Mouse (Mus musculus) fibroblast of lung, adult 2 months (primary cell): Measurements from ENCODE around the gene Satb1.

Source experiments
- DNase-seq: peaks from one replicate; pipeline ENCODE4 v3.0.0-alpha.2; 2011; ENCODE audit warnings: low read depth

Satb1 gene

GRCm38 (mm10) chr17:51775070-51775881 is 57.8 kb downstream of the Satb1 start:
- no peak for DNase-seq

- DNase-seq, result no peak
Measured at GRCm38 (mm10) chr17:51763600-51763999, 69.5 kb downstream of the Satb1 start.

- DNase-seq, result no peak
Measured at GRCm38 (mm10) chr17:51762503-51762902, 70.6 kb downstream of the Satb1 start.

GRCm38 (mm10) chr17:51760997-51761655 is 72.0 kb downstream of the Satb1 start:
- DNase-seq, result no peak

DNA sequence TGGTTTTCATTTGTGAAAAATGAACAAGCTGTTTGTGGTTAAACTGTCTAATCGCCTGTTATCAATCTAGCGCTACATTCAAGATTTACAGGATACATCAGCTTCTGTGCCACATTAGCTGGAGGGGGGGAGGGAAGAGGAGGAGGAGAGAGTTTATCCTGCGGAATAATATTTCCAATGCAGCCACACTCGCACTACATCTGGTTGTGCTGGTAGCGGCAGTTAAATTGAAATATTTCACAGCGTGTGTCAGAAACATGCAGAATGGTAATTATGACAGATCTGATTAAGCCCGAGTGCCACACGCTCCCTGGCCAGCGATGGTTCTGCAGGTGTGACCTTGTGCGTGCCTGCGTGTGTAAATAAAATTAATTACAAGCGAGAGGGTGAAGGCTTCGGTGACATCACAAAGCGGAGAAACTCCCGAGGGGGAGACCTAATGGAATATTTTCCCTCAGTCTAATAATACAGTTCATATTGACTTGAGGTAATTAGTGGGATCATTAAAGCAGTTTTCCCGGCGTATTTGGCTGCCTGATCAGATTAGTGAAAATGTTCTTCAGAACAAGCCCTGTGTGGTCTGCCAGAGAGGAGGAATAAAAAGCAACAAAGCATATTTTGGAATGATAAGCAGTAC is 72.7 kb downstream of the Satb1 start:
- no peak for DNase-seq

DNA sequence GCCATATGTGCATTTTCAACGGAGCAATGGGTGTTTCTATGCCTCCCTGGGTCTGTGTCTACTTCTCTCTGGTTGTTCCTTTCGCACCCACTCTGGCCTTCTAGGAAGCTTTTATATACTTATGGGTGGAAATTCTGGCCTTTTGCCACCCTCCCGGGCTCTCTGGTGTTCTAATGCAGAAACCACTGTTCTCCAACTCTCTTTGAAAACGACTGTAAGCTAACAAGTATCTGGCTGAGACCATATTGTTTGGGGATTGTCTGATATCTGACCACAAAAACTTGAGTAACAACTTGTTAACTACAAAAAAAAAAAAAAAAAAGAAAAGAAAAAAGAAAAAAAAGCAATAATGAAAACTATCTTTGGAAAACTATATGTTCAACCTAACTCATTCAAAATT is 73.6 kb downstream of the Satb1 start:
- no peak for DNase-seq

- no peak for DNase-seq
Measured at GRCm38 (mm10) chr17:51752142-51752541, 80.9 kb downstream of the Satb1 start.

- DNase-seq, result no peak
Measured at GRCm38 (mm10) chr17:51747204-51747603, 85.9 kb downstream of the Satb1 start.

DNA sequence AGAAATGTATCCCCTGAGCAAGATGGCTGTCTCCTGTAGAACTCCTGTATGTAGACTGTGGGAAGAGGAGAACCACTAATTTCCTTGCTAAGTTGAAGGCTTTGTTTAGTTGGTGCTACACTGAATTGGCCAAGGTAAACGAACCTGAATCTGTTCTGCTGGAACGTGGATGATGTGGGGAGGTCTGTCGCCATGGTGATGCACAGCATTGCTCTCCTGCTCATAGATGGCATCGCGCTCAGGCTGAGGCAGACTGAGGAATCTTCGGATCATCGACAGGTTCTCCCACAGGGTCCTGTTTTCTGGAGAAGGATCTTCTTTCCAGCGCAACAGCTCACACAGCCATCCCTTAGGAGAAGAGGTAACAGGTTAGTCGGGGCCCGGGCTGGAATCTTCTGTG is 90.6 kb downstream of the Satb1 start:
- no peak for DNase-seq

- DNase-seq, result no peak
Measured at GRCm38 (mm10) chr17:51741126-51741525, 92.0 kb downstream of the Satb1 start.

DNA sequence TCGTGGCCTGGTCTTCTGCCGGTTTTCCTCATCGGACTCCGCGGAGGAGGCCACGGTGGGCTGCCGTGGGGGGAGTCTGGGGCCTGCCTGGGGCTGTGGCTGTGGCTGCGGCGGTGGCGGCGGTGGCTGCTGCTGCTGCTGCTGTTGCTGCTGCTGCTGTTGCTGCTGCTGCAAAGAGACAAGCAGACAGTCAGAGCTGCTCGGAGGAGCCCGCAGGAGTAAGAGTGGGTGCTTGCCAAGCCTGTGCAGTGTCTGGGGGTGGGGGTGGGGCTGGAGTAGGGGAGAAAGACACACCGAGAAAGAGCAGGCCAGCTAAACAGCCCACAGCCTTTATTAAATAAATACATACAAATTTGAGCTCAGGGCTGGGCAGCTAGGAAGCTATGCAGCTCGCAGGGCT is 92.8 kb downstream of the Satb1 start:
- no peak for DNase-seq

DNA sequence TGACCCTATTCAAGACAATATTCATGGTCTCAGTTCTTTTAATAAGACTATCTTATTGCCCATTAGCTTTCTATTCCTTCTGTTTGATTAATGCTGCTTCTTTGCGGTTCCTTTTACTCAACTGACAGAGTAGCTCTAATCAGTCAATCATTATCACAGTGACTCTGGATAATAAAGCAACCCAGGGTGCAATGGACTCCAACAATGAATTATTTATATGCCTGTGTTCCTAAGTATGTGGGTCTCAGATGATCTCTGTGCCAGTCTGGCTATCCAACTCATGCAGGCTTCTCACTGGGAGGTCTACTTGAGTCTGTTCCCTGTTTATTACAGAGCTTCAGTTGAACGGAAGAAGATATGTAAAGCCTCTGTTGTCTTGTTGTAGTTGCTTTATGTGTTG is 108.6 kb downstream of the Satb1 start:
- DNase-seq, result no peak

- no peak for DNase-seq
Measured at GRCm38 (mm10) chr17:51695711-51696110, 137.4 kb downstream of the Satb1 start.

DNA sequence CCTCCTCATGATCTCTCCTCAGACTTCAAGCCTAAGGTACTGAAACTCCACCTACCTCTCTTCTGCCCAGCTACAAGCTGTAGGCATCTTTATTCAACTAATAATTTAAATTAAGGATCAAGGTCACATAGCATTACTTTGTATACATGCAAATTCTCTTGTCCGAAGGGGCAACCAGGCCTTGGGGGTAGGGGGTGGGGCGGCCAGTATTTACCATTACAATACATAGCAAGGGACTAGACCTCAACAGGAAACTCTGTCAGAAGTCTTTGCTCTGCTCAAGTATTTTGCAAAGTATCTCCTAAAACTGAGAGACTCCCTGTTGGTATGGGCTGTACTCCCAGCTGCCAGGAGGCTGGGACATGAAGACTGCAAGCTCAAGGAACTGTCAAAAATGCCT is 137.8 kb downstream of the Satb1 start:
- no peak for DNase-seq

- no peak for DNase-seq
Measured at GRCm38 (mm10) chr17:51690526-51690925, 142.6 kb downstream of the Satb1 start.

GRCm38 (mm10) chr17:51687226-51687625 is 145.9 kb downstream of the Satb1 start:
- DNase-seq, result no peak
